Mouse (Mus musculus) G1E (cell line): ENCODE measurements around the gene Nmnat2. TPM values are rescaled to one million over a fixed set of nuclear protein-coding genes. Genes with fewer than 3 reads are reported as not detected.

ENCODE experiments used
- ATAC-seq: 2 replicates; pipeline ENCODE4 v1.8.0; 2016; ENCODE audit warnings: mild to moderate bottlenecking; ENCODE audit not compliant: insufficient number of reproducible peaks, poor library complexity, low FRiP score, severe bottlenecking; ENCODE audit errors: extremely low read depth
- DNase-seq: peaks from one replicate; pipeline ENCODE4 v3.0.0; 2012; ENCODE audit warnings: low spot score
- H3K27me3 ChIP-seq: 2 replicates; pipeline ENCODE4 v1.6.1; 2012; ENCODE audit warnings: mild to moderate bottlenecking, low read length, inconsistent platforms; ENCODE audit not compliant: insufficient read depth
- H3K36me3 ChIP-seq: replicated peaks from 2 replicates; pipeline ENCODE3; 2012; ENCODE audit warnings: mild to moderate bottlenecking, inconsistent platforms
- H3K4me1 ChIP-seq: 2 replicates; pipeline ENCODE4 v1.6.1; 2012; ENCODE audit warnings: low read depth, low read length, inconsistent platforms, mixed read lengths; ENCODE audit not compliant: insufficient read depth
- H3K4me3 ChIP-seq: 2 replicates; pipeline ENCODE4 v1.5.1; 2012; ENCODE audit warnings: low read depth, mild to moderate bottlenecking, inconsistent platforms, low read length, moderate library complexity, mixed read lengths
- H3K9me3 ChIP-seq: replicated peaks from 2 replicates; pipeline ENCODE4 v1.6.1; 2012; ENCODE audit warnings: inconsistent platforms
- CTCF ChIP-seq: IDR thresholded peaks from 2 replicates; pipeline ENCODE4 v1.5.1; 2012; ENCODE audit warnings: low read depth, low read length, inconsistent platforms, mixed read lengths
- GATA1 ChIP-seq: IDR thresholded peaks from 2 replicates; pipeline ENCODE4 v1.6.1; 2012; ENCODE audit warnings: borderline replicate concordance, low read length, inconsistent platforms, mixed read lengths
- GATA2 ChIP-seq: IDR thresholded peaks from 2 replicates; pipeline ENCODE4 v1.6.1; 2012; ENCODE audit warnings: low read depth, low read length, inconsistent platforms, borderline replicate concordance
- POLR2AphosphoS5 ChIP-seq: IDR thresholded peaks from 2 replicates; pipeline ENCODE4 v1.6.1; 2012; ENCODE audit warnings: low read depth, low read length, inconsistent platforms; ENCODE audit not compliant: insufficient replicate concordance
- TAL1 ChIP-seq: conservative IDR thresholded peaks from 2 replicates; pipeline ENCODE4 v1.6.1; 2012; ENCODE audit warnings: low read depth, low read length, inconsistent platforms, mixed read lengths
- polyA plus RNA-seq: library from polyadenylated mRNA; stranded (reverse); fragments of >175 nt; gene quantifications from 2 replicates; pipeline ENCODE4 v1.2.3, GENCODE M21; 2012
- total RNA-seq, 2 experiments: library from RNA; stranded (forward) in 1 of 2; stranded (reverse) in 1 of 2; fragments of 200-1000 nt in 1 of 2; fragments of >200 nt in 1 of 2; fragmentation: Nextera tagmentation in 1 of 2; gene quantifications; 2 replicates each; pipeline ENCODE4 v1.2.3; 2014 to 2017

Gene Nmnat2
- total and polyA plus RNA-seq, 3 experiments, result 0.22 TPM; not detected in 2

DNA sequence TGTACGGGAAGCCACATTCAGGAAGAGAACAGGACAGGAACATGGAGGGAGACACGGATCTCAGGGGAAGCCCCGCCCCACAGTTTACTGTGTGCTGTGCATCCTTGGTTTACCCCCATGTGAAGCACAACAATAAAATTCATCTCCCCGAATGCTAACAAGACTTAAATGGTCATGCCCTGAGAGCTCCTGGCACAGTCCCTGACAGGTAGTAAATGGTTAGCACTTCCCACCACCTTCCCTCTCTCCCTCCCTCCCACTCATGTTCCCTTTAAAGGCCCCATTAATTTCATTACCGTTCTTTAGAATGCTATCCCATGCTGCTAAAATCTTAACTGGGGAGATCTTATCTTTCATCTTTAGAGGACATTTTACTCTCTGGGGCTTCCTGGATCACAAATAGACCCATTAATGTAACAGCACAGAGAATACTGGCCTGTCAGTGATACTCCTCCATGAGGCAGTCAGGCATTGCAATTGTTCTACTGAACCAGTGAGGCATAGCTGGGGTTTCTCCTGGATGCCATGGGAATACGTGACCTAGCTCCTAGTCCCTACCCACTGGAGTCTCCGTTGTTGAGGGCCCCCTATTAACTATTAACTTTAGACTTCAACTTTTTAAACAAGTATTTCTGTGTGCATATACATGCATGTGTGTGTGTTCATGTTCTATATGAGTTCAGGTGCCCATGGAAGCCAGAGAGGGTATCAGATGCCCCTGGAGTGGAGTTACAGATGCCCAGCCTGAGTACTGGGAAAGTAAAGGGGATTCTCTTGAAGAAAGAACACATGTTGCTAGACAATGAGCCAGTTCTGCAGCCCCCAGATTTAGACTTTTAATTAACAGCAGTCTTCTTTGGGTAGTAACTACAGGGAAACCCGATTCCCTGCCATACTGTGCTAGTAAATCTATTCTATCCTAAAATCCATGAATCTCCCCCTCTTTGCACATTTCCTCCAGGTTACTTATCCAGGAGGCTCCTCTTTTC is 170.8 kb downstream of the Nmnat2 start:
- peaks cover 55% of the 10 kb centered on the region for H3K27me3 ChIP-seq
- H3K9me3 ChIP-seq, result no peaks in the 10 kb centered on the region
- no peaks in the 10 kb centered on the region for H3K36me3 ChIP-seq
- TF ChIP-seq CTCF, result no peak
- TF ChIP-seq TAL1, result no peak
- DNase-seq, result no peak
- ATAC-seq, result no peak
- H3K4me1 ChIP-seq, result peaks cover 2% of the 10 kb centered on the region; the same call in 1 of the 2 replicates
- no peak overlapping the region for H3K4me3 ChIP-seq

DNA sequence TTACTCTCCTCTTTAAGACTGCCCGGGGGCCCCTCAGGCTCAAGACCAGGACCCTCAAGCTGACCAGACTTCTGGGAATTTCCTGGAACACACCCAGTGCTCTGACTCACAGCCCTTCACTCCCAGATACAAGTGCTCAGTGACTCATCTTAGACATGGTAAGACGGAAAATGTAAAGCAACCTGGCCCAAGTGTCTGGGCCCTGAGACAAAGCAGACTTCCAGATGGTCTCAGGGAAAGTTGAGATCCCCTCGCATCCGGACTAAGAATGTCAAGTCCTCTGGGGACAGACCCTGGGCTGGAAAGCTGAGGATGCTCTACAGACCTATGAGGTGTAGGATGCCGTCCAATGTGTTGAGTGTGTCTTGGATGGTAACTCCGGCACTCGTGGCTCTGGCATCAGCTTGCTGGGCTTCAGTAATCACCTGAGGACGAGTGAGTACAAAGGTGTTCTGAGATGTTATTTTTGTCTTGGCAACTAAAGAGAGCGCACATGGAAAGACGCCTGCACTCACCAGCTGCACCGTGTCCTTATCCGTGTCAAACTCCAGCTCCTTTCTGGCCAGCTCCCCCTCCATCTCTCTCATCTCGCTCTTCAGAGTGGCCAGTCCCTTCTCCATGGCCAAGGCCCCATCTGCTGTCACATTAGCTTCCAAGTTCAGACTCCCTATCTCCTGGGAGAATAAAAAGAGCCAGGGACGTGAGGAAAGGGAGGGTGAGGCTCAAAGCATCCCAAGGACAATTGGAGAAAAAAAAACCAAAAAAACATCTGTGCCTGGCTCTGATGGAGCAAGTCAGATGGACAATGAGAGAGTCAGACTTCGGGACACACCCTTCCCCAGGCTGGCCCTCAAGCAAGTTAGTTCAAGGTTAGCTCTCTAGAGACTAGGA is 171.9 kb downstream of the Nmnat2 start:
- ATAC-seq (no peak), DNase-seq (no peak)
- Histone ChIP-seq H3K36me3 (no peaks in the 10 kb centered on the region), H3K4me3 (no peak overlapping the region), H3K9me3 (no peaks in the 10 kb centered on the region), H3K27me3 (peaks cover 57% of the 10 kb centered on the region), H3K4me1 (peaks cover 2% of the 10 kb centered on the region; the same call in 1 of the 2 replicates)
- TF ChIP-seq POLR2AphosphoS5 (no peak), TAL1 (no peak), CTCF (no peak), GATA2 (no peak), GATA1 (no peak)

DNA sequence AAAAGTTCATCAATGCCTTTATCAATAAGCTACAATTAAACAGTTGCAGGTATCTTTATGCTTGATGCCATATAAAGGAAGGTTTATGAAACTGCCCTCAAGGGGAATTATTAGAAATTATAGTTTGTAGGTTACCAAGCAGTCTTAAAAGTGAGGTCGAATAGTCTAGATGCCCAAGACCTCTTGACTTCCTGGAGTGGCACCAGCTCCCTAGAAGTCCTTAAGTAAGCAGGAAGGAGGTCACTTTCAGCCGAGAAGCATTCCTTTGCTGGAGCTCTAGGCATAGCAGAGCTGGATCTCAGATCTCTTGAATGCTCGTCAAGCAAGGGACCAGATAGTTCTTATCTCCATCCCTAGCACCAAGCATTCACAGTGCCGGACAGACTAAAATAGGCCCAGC is 172.8 kb downstream of the Nmnat2 start:
- TF ChIP-seq TAL1, result no peak
- ATAC-seq (no peak), DNase-seq (no peak)
- Histone ChIP-seq H3K27me3 (peaks cover 52% of the 10 kb centered on the region), H3K36me3 (no peaks in the 10 kb centered on the region), H3K4me1 (peaks cover 2% of the 10 kb centered on the region; the same call in 1 of the 2 replicates), H3K9me3 (no peaks in the 10 kb centered on the region), H3K4me3 (no peak overlapping the region)

DNA sequence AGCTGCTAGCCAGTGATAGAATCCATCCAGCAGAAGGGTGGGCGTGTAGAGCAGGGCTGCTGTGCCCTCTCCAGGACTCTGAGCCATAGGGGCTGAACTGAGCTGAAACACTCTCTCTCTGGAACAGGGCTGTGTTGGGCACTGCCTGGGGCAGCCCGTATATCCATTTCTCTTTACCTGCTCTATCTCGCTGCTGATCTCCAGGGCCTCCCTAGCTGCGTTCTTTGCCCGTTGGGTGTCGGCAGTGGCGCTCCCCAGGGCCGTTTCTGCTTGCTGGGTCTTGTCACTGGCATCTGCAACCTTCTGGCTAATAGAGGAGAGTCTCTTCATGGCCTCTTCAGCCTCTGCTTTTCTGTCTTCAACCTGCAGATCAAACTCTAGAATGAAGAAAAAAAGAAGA is 174.0 kb downstream of the Nmnat2 start:
- H3K4me3 ChIP-seq, result no peak overlapping the region
- DNase-seq, result no peak
- no peak for ATAC-seq

DNA sequence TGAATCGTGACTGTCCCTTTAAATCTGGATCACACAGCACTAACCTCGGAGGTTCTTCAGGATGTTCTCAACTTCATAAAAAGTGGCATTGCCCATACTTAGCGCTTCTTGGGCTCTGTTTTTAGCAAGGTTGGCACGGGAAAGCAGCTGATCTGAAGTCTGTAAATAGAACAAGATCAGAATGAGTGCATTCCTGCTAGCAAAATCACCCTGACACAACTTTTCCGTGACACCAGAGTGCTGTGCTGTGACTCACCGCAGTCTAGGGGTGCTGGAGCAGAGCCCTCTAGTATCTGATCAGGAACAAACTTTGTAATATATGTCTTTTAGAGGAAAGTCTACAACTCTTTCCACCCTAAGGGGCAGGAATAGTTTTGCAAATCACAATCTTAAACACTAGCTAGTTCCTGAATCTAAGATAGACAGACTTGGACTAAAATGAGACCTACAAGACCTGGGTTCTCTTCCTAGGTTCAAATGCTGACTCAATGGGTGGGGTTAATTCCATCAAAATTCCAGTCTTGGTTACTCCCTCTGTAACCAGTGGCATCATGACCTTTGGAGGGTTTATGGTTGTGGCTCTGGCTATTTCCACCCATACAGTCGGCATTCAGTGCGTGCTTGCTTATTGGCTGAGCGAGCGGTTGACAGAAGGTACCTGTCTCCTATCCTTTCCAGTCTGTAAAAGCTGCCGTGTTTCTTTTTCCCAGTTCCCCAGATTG is 175.4 kb downstream of the Nmnat2 start:
- Histone ChIP-seq H3K4me3 (no peak overlapping the region), H3K27me3 (peaks cover 53% of the 10 kb centered on the region), H3K9me3 (no peaks in the 10 kb centered on the region), H3K4me1 (peaks cover 2% of the 10 kb centered on the region; the same call in 1 of the 2 replicates), H3K36me3 (no peaks in the 10 kb centered on the region)
- ATAC-seq, result no peak
- TF ChIP-seq POLR2AphosphoS5 (no peak), GATA2 (no peak), CTCF (no peak), GATA1 (no peak), TAL1 (no peak)
- DNase-seq, result no peak

More for the DNA sequence above, 174.0 kb downstream of the Nmnat2 start:
- Histone ChIP-seq H3K27me3 (peaks cover 57% of the 10 kb centered on the region), H3K4me1 (peaks cover 2% of the 10 kb centered on the region; the same call in 1 of the 2 replicates), H3K36me3 (no peaks in the 10 kb centered on the region), H3K9me3 (no peaks in the 10 kb centered on the region)
- no peak for TF ChIP-seq TAL1
- TF ChIP-seq POLR2AphosphoS5, result no peak
- TF ChIP-seq GATA2, result no peak
- TF ChIP-seq CTCF, result no peak
- TF ChIP-seq GATA1, result no peak
